Mouse (Mus musculus) midbrain, embryonic 13.5 days (tissue): ENCODE data around the gene Furin. TPM values are rescaled to one million over a fixed set of nuclear protein-coding genes. Genes with fewer than 3 reads are reported as not detected.

ENCODE experiments used
- ATAC-seq: fragments of 200-750 bp; cut with Nextera tagmentation; 2 replicates; pipeline ENCODE4 v1.8.0; 2017; ENCODE audit warnings: mild to moderate bottlenecking, moderate TSS enrichment, moderate library complexity
- H3K27ac ChIP-seq: fragments of 300-500 bp; sonication (generic); 2 replicates; pipeline ENCODE4 v1.5.1; 2015; ENCODE audit warnings: inconsistent platforms, mild to moderate bottlenecking, moderate library complexity
- H3K27me3 ChIP-seq: fragments of 300-500 bp; sonication (generic); 2 replicates; pipeline ENCODE4 v1.6.1; 2015; ENCODE audit warnings: mild to moderate bottlenecking, inconsistent platforms
- H3K36me3 ChIP-seq: fragments of 300-500 bp; sonication (generic); 2 replicates; pipeline ENCODE4 v1.6.1; 2015; ENCODE audit warnings: mild to moderate bottlenecking, inconsistent platforms
- H3K4me1 ChIP-seq: fragments of 300-500 bp; sonication (generic); replicated peaks from 2 replicates; pipeline ENCODE4 v1.6.1; 2015; ENCODE audit warnings: inconsistent platforms
- H3K4me2 ChIP-seq: fragments of 300-500 bp; sonication (generic); replicated peaks from 2 replicates; pipeline ENCODE4 v1.6.1; 2015; ENCODE audit warnings: moderate library complexity, mild to moderate bottlenecking, inconsistent platforms
- H3K4me3 ChIP-seq: fragments of 300-500 bp; sonication (generic); replicated peaks from 2 replicates; pipeline ENCODE4 v1.5.1; 2015; ENCODE audit warnings: mild to moderate bottlenecking, inconsistent platforms
- H3K9ac ChIP-seq: fragments of 300-500 bp; sonication (generic); replicated peaks from 2 replicates; pipeline ENCODE4 v1.6.1; 2015; ENCODE audit warnings: mild to moderate bottlenecking, inconsistent platforms
- H3K9me3 ChIP-seq: fragments of 300-500 bp; sonication (generic); 2 replicates; pipeline ENCODE4 v1.6.1; 2016; ENCODE audit warnings: mild to moderate bottlenecking, inconsistent platforms
- WGBS: fragments of 180-500 bp; shearing (Covaris S2); methylation state at CpG from one replicate; pipeline ENCODE4 v1.1.7; 2015; 5-methylcytosine and 5-hydroxymethylcytosine counted together
- polyA plus RNA-seq: library from polyadenylated mRNA; unstranded; fragments of >200 nt; fragmentation: Nextera tagmentation; extraction: Ambion mirVana; gene quantifications from 2 replicates; pipeline ENCODE4 v1.2.1, GENCODE M21; 2015

The Furin gene
- polyA plus RNA-seq, 1 experiment from 2014 or later, result 3.6 TPM

- H3K4me1 ChIP-seq, result no peaks in the 10 kb centered on the region; the same call in 1 of the 2 replicates
- no peaks in the 10 kb centered on the region for H3K9me3 ChIP-seq
- ATAC-seq, result no peak
- 75% methylated on average over 17 of the region's 17 CpGs for WGBS
- no peak overlapping the region for H3K9ac ChIP-seq
- H3K36me3 ChIP-seq, result no peaks in the 10 kb centered on the region
- H3K27ac ChIP-seq, result no peak overlapping the region
- H3K4me3 ChIP-seq, result no peak overlapping the region
- H3K4me2 ChIP-seq, result no peak overlapping the region
- no peaks in the 10 kb centered on the region for H3K27me3 ChIP-seq
Observed at GRCm38 (mm10) chr7:80444401-80445249, 39.4 kb upstream of the Furin start.

- Histone ChIP-seq H3K4me3 (no peak overlapping the region), H3K36me3 (no peaks in the 10 kb centered on the region), H3K9me3 (no peaks in the 10 kb centered on the region), H3K4me2 (no peak overlapping the region), H3K27ac (no peak overlapping the region), H3K9ac (no peak overlapping the region), H3K4me1 (no peaks in the 10 kb centered on the region; the same call in 1 of the 2 replicates), H3K27me3 (no peaks in the 10 kb centered on the region)
- WGBS, result 82% methylated on average over 3 of the region's 3 CpGs
- no peak for ATAC-seq
Observed at GRCm38 (mm10) chr7:80443124-80443523, 37.9 kb upstream of the Furin start.

GRCm38 (mm10) chr7:80441986-80442904 is 37.0 kb upstream of the Furin start:
- H3K9ac ChIP-seq, result no peak overlapping the region
- no peaks in the 10 kb centered on the region for H3K9me3 ChIP-seq
- H3K4me2 ChIP-seq, result no peak overlapping the region
- H3K4me1 ChIP-seq, result no peaks in the 10 kb centered on the region; the same call in 1 of the 2 replicates
- no peak for ATAC-seq
- H3K27ac ChIP-seq, result no peak overlapping the region
- H3K4me3 ChIP-seq, result no peak overlapping the region
- 63% methylated on average over 11 of the region's 11 CpGs for WGBS
- H3K36me3 ChIP-seq, result no peaks in the 10 kb centered on the region
- H3K27me3 ChIP-seq, result no peaks in the 10 kb centered on the region

- Histone ChIP-seq H3K4me1 (no peaks in the 10 kb centered on the region; the same call in 1 of the 2 replicates), H3K9ac (no peak overlapping the region), H3K27ac (no peak overlapping the region), H3K36me3 (no peaks in the 10 kb centered on the region), H3K4me3 (no peak overlapping the region), H3K4me2 (no peak overlapping the region), H3K27me3 (no peaks in the 10 kb centered on the region), H3K9me3 (no peaks in the 10 kb centered on the region)
- 72% methylated on average over 4 of the region's 4 CpGs for WGBS
- ATAC-seq, result no peak
Observed at GRCm38 (mm10) chr7:80440685-80441084, 35.4 kb upstream of the Furin start.

- no peak for ATAC-seq
- H3K36me3 ChIP-seq, result no peaks in the 10 kb centered on the region
- 86% methylated on average over 10 of the region's 10 CpGs for WGBS
- H3K4me1 ChIP-seq, result no peaks in the 10 kb centered on the region; the same call in 1 of the 2 replicates
- H3K27ac ChIP-seq, result no peak overlapping the region
- no peaks in the 10 kb centered on the region for H3K27me3 ChIP-seq
- H3K9ac ChIP-seq, result no peak overlapping the region
- H3K4me2 ChIP-seq, result no peak overlapping the region
- H3K9me3 ChIP-seq, result no peaks in the 10 kb centered on the region
- H3K4me3 ChIP-seq, result no peak overlapping the region
Observed at GRCm38 (mm10) chr7:80439789-80440488, 34.7 kb upstream of the Furin start.

- Histone ChIP-seq H3K9me3 (no peaks in the 10 kb centered on the region), H3K27me3 (no peaks in the 10 kb centered on the region), H3K36me3 (no peaks in the 10 kb centered on the region), H3K4me1 (no peaks in the 10 kb centered on the region; the same call in 1 of the 2 replicates), H3K4me2 (no peak overlapping the region), H3K4me3 (no peak overlapping the region), H3K9ac (no peak overlapping the region), H3K27ac (no peak overlapping the region)
- 27% methylated on average over 14 of the region's 15 CpGs for WGBS
- no peak for ATAC-seq
Observed at GRCm38 (mm10) chr7:80439032-80439760, 34.0 kb upstream of the Furin start.

GRCm38 (mm10) chr7:80436571-80436970 is 31.3 kb upstream of the Furin start:
- Histone ChIP-seq H3K4me1 (no peaks in the 10 kb centered on the region), H3K9ac (no peak overlapping the region), H3K9me3 (no peaks in the 10 kb centered on the region), H3K4me2 (no peak overlapping the region), H3K36me3 (no peaks in the 10 kb centered on the region), H3K27ac (no peak overlapping the region), H3K27me3 (no peaks in the 10 kb centered on the region), H3K4me3 (no peak overlapping the region)
- ATAC-seq, result no peak
- WGBS, result 89% methylated on average over 7 of the region's 7 CpGs

GRCm38 (mm10) chr7:80435594-80435993 is 30.4 kb upstream of the Furin start:
- ATAC-seq, result no peak
- Histone ChIP-seq H3K4me1 (no peaks in the 10 kb centered on the region), H3K27ac (no peak overlapping the region), H3K4me3 (no peak overlapping the region), H3K4me2 (no peak overlapping the region), H3K27me3 (no peaks in the 10 kb centered on the region), H3K36me3 (no peaks in the 10 kb centered on the region), H3K9me3 (no peaks in the 10 kb centered on the region), H3K9ac (no peak overlapping the region)
- WGBS, result 93% methylated on average over 3 of the region's 3 CpGs

GRCm38 (mm10) chr7:80429661-80430060 is 24.4 kb upstream of the Furin start:
- no peaks in the 10 kb centered on the region for H3K4me1 ChIP-seq
- no peak overlapping the region for H3K9ac ChIP-seq
- H3K4me2 ChIP-seq, result no peak overlapping the region
- H3K27ac ChIP-seq, result no peak overlapping the region
- H3K27me3 ChIP-seq, result no peaks in the 10 kb centered on the region
- no peak for ATAC-seq
- no peaks in the 10 kb centered on the region for H3K9me3 ChIP-seq
- no peak overlapping the region for H3K4me3 ChIP-seq
- no peaks in the 10 kb centered on the region for H3K36me3 ChIP-seq
- WGBS, result 91% methylated on average over 12 of the region's 12 CpGs

GRCm38 (mm10) chr7:80427730-80428129 is 22.5 kb upstream of the Furin start:
- Histone ChIP-seq H3K4me2 (no peak overlapping the region), H3K36me3 (no peaks in the 10 kb centered on the region), H3K9ac (no peak overlapping the region), H3K4me1 (0 out of 2 replicates have a peak, but pooled peaks cover 2% of the 10 kb centered on the region), H3K9me3 (no peaks in the 10 kb centered on the region), H3K27me3 (no peaks in the 10 kb centered on the region), H3K4me3 (no peak overlapping the region), H3K27ac (no peak overlapping the region)
- ATAC-seq, result no peak
- 84% methylated on average over 5 of the region's 5 CpGs for WGBS

GRCm38 (mm10) chr7:80426363-80426762 is 21.1 kb upstream of the Furin start:
- no peak overlapping the region for H3K4me2 ChIP-seq
- WGBS, result 74% methylated on average over 7 of the region's 7 CpGs

More at GRCm38 (mm10) chr7:80426363-80426762, 21.1 kb upstream of the Furin start:
- H3K27me3 ChIP-seq, result no peaks in the 10 kb centered on the region
- no peak for ATAC-seq
- H3K4me1 ChIP-seq, result 0 out of 2 replicates have a peak, but pooled peaks cover 2% of the 10 kb centered on the region
- H3K36me3 ChIP-seq, result no peaks in the 10 kb centered on the region
- H3K4me3 ChIP-seq, result no peak overlapping the region
- H3K27ac ChIP-seq, result no peak overlapping the region
- H3K9ac ChIP-seq, result no peak overlapping the region
- H3K9me3 ChIP-seq, result no peaks in the 10 kb centered on the region
